Mouse (Mus musculus): ENCODE results near the gene Ift20. TPM values are rescaled to one million over a fixed set of nuclear protein-coding genes. Genes with fewer than 3 reads are reported as not detected.
"Not testable (repeated sequence)": the region's sequence is repeated elsewhere in the genome, so short reads cannot be mapped to it uniquely, and the experiment has no call there.

Ift20 gene
- polyA plus RNA-seq, 1 experiment from 2014 or later = 118 TPM

- Histone ChIP-seq H3K4me3 (ENCODE audit: low read depth, low read length) (no peak overlapping the region), H3K36me3 (ENCODE audit: control insufficient read depth, insufficient read depth, low read length) (peaks cover 52% of the 10 kb centered on the region), H3K27me3 (replicated peaks; ENCODE audit: control insufficient read depth, insufficient read depth, low read length) (no peaks in the 10 kb centered on the region), H3K9ac (ENCODE audit: low read length) (no peak overlapping the region), H3K27ac (ENCODE audit: low read depth, low read length) (no peak overlapping the region), H3K9me3 (replicated peaks; ENCODE audit: control insufficient read depth, low read length) (no peaks in the 10 kb centered on the region), H3K4me2 (ENCODE audit: low read length) (no peak overlapping the region), H3K4me1 (ENCODE audit: control insufficient read depth, insufficient read depth, low read length) (no peaks in the 10 kb centered on the region)
- DNase-seq (ENCODE audit: low spot score) (no peak), ATAC-seq (no peak)
- WGBS = 88% methylated on average over 10 of the region's 10 CpGs
Measured at GRCm38 (mm10) chr11:78568827-78569226, 32.7 kb downstream of the Ift20 start.

DNA sequence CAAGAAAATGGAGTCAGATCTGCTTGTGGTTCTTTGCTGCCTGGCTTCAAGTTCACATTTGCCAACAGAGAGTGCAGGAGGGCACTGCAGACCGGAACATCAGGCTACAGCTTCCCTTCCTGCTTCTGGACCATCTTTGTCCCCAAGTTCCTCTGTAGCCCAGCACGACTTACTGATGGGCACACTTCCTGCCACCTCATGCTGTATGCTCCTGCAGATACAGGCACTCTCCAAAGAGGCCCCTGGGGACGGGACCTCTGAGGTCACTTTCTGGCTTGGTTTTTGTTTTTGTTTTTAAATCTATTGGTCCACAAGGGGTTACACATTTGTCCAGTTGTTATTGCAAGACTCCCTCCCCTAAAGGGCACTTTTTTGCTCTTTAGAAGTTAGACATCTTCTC is 33.6 kb downstream of the Ift20 start:
- H3K4me3 ChIP-seq (ENCODE audit: low read depth, low read length) = no peak overlapping the region
- H3K36me3 ChIP-seq (ENCODE audit: control insufficient read depth, insufficient read depth, low read length) = peaks cover 56% of the 10 kb centered on the region
- no peaks in the 10 kb centered on the region for H3K9me3 ChIP-seq (replicated peaks; ENCODE audit: control insufficient read depth, low read length)
- DNase-seq (ENCODE audit: low spot score) = no peak
- no peak for ATAC-seq
- no peak overlapping the region for H3K9ac ChIP-seq (ENCODE audit: low read length)
- no peaks in the 10 kb centered on the region for H3K4me1 ChIP-seq (ENCODE audit: control insufficient read depth, insufficient read depth, low read length)
- 87% methylated on average over 3 of the region's 3 CpGs for WGBS
- H3K4me2 ChIP-seq (ENCODE audit: low read length) = no peak overlapping the region
- no peaks in the 10 kb centered on the region for H3K27me3 ChIP-seq (replicated peaks; ENCODE audit: control insufficient read depth, insufficient read depth, low read length)
- H3K27ac ChIP-seq (ENCODE audit: low read depth, low read length) = no peak overlapping the region

DNA sequence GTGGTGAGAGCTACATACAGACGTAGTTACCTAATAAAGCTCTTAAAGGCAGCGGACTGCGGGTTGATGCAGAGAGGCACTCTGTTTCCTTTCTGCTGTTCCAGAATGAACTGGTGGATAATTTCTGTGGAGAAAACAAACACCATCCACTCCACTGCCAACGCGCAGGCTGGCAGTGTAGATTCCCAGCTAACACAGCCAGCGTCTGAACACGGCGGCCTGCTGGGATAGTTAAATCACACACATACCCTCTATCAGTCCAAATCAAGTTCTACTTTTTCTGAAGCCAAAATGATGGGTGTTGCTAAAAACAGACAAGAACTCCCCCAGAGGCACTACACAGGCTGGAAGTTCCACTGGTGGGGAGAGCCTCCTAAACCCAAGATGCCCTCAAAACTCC is 35.3 kb downstream of the Ift20 start:
- H3K36me3 ChIP-seq (ENCODE audit: control insufficient read depth, insufficient read depth, low read length) = peaks cover 67% of the 10 kb centered on the region

GRCm38 (mm10) chr11:78571854-78572253 is 35.7 kb downstream of the Ift20 start:
- peaks cover 66% of the 10 kb centered on the region for H3K36me3 ChIP-seq (ENCODE audit: control insufficient read depth, insufficient read depth, low read length)
- 92% methylated on average over 6 of the region's 6 CpGs for WGBS
- H3K9ac ChIP-seq (ENCODE audit: low read length) = no peak overlapping the region

More for the DNA sequence above, 35.3 kb downstream of the Ift20 start:
- H3K9me3 ChIP-seq (replicated peaks; ENCODE audit: control insufficient read depth, low read length) = no peaks in the 10 kb centered on the region
- H3K27ac ChIP-seq (ENCODE audit: low read depth, low read length) = no peak overlapping the region
- no peak for ATAC-seq
- no peak overlapping the region for H3K4me3 ChIP-seq (ENCODE audit: low read depth, low read length)
- no peaks in the 10 kb centered on the region for H3K4me1 ChIP-seq (ENCODE audit: control insufficient read depth, insufficient read depth, low read length)
- WGBS = 93% methylated on average over 8 of the region's 8 CpGs
- DNase-seq (ENCODE audit: low spot score) = no peak
- no peaks in the 10 kb centered on the region for H3K27me3 ChIP-seq (replicated peaks; ENCODE audit: control insufficient read depth, insufficient read depth, low read length)
- H3K9ac ChIP-seq (ENCODE audit: low read length) = no peak overlapping the region
- H3K4me2 ChIP-seq (ENCODE audit: low read length) = no peak overlapping the region

DNA sequence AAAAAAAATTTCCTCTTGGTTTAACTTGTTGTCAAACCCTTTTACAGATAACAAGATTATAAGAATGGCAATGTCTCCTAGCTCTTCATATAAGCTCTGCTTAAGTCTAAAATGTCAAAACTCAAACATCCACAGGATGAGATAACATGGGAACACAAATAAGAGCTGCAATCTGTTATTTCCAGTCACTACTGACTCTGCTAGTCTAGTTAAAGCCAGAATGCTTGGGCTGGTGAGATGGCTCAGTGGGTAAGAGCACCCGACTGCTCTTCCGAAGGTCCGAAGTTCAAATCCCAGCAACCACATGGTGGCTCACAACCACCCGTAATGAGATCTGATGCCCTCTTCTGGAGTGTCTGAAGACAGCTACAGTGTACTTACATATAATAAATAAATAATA is 37.9 kb downstream of the Ift20 start:
- H3K4me2 ChIP-seq (ENCODE audit: low read length); H3K27ac ChIP-seq (ENCODE audit: low read depth, low read length); H3K27me3 ChIP-seq (replicated peaks; ENCODE audit: control insufficient read depth, insufficient read depth, low read length); H3K4me3 ChIP-seq (ENCODE audit: low read depth, low read length); ATAC-seq; DNase-seq (ENCODE audit: low spot score); H3K9me3 ChIP-seq (replicated peaks; ENCODE audit: control insufficient read depth, low read length); H3K4me1 ChIP-seq (ENCODE audit: control insufficient read depth, insufficient read depth, low read length); H3K9ac ChIP-seq (ENCODE audit: low read length): not testable (repeated sequence)
- 93% methylated on average over 3 of the region's 4 CpGs for WGBS
- peaks cover 66% of the 10 kb centered on the region for H3K36me3 ChIP-seq (ENCODE audit: control insufficient read depth, insufficient read depth, low read length)

More at GRCm38 (mm10) chr11:78571854-78572253, 35.7 kb downstream of the Ift20 start:
- Histone ChIP-seq H3K9me3 (replicated peaks; ENCODE audit: control insufficient read depth, low read length) (no peaks in the 10 kb centered on the region), H3K4me1 (ENCODE audit: control insufficient read depth, insufficient read depth, low read length) (no peaks in the 10 kb centered on the region), H3K4me3 (ENCODE audit: low read depth, low read length) (no peak overlapping the region), H3K27me3 (replicated peaks; ENCODE audit: control insufficient read depth, insufficient read depth, low read length) (no peaks in the 10 kb centered on the region), H3K27ac (ENCODE audit: low read depth, low read length) (no peak overlapping the region), H3K4me2 (ENCODE audit: low read length) (no peak overlapping the region)
- no peak for ATAC-seq
- no peak for DNase-seq (ENCODE audit: low spot score)

DNA sequence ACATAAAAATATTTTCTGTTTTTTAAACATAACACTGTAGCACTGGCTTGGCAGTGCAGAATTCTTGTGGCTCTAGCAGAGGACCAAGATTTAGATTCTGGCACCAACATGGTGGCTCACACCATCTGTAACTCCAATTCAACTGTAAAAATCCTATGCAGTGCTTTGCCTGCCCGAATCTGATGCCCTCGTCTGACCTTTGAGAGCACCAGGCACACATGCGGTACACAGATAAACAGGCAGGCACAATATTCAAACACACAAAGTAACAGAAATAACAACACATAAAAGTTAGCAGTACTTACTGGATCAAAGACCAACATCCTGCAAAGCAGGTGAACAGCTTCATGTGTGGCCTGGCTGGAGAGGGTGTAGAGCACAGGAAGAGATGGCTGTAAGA is 38.4 kb downstream of the Ift20 start:
- H3K9ac ChIP-seq (ENCODE audit: low read length) = no peak overlapping the region
- no peaks in the 10 kb centered on the region for H3K27me3 ChIP-seq (replicated peaks; ENCODE audit: control insufficient read depth, insufficient read depth, low read length)
- H3K36me3 ChIP-seq (ENCODE audit: control insufficient read depth, insufficient read depth, low read length) = peaks cover 63% of the 10 kb centered on the region
- no peak overlapping the region for H3K4me3 ChIP-seq (ENCODE audit: low read depth, low read length)
- no peak overlapping the region for H3K27ac ChIP-seq (ENCODE audit: low read depth, low read length)
- WGBS = 95% methylated on average over 3 of the region's 3 CpGs
- DNase-seq (ENCODE audit: low spot score) (no peak), ATAC-seq (no peak)
- H3K9me3 ChIP-seq (replicated peaks; ENCODE audit: control insufficient read depth, low read length) = no peaks in the 10 kb centered on the region
- no peaks in the 10 kb centered on the region for H3K4me1 ChIP-seq (ENCODE audit: control insufficient read depth, insufficient read depth, low read length)
- H3K4me2 ChIP-seq (ENCODE audit: low read length) = no peak overlapping the region

DNA sequence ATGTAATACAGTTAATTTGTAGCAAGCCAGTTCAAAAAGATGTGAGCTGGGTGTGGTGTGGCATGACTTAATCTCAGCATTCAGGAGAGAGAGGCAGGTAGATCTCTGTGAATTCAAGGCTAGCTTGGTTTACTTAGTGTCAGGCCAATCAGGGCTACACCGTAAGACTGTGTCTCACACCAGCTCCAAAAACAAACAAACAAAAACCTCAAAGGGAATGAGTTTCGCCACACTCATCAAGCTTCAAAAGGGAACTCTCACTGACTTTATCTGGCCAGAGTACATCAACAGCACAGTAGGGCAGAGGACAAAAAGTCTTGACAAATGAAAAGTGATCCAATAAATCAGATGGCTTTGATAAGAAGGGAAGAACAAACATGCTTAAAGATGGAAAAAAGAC is 38.8 kb downstream of the Ift20 start:
- ATAC-seq = no peak
- H3K27ac ChIP-seq (ENCODE audit: low read depth, low read length) = no peak overlapping the region
- no peaks in the 10 kb centered on the region for H3K4me1 ChIP-seq (ENCODE audit: control insufficient read depth, insufficient read depth, low read length)
- no peak overlapping the region for H3K4me2 ChIP-seq (ENCODE audit: low read length)
- no peaks in the 10 kb centered on the region for H3K9me3 ChIP-seq (replicated peaks; ENCODE audit: control insufficient read depth, low read length)
- H3K27me3 ChIP-seq (replicated peaks; ENCODE audit: control insufficient read depth, insufficient read depth, low read length) = no peaks in the 10 kb centered on the region
- H3K4me3 ChIP-seq (ENCODE audit: low read depth, low read length) = no peak overlapping the region
- H3K36me3 ChIP-seq (ENCODE audit: control insufficient read depth, insufficient read depth, low read length) = peaks cover 59% of the 10 kb centered on the region
- 95% methylated on average over 2 of the region's 2 CpGs for WGBS
- no peak for DNase-seq (ENCODE audit: low spot score)
- no peak overlapping the region for H3K9ac ChIP-seq (ENCODE audit: low read length)

GRCm38 (mm10) chr11:78582848-78583247 is 46.7 kb downstream of the Ift20 start:
- no peak for DNase-seq (ENCODE audit: low spot score)
- no peak overlapping the region for H3K4me2 ChIP-seq (ENCODE audit: low read length)
- no peak overlapping the region for H3K27ac ChIP-seq (ENCODE audit: low read depth, low read length)
- peaks cover 41% of the 10 kb centered on the region for H3K36me3 ChIP-seq (ENCODE audit: control insufficient read depth, insufficient read depth, low read length)
- ATAC-seq = no peak
- H3K4me1 ChIP-seq (ENCODE audit: control insufficient read depth, insufficient read depth, low read length) = no peaks in the 10 kb centered on the region
- H3K4me3 ChIP-seq (ENCODE audit: low read depth, low read length) = no peak overlapping the region
- H3K27me3 ChIP-seq (replicated peaks; ENCODE audit: control insufficient read depth, insufficient read depth, low read length) = no peaks in the 10 kb centered on the region
- 91% methylated on average over 6 of the region's 6 CpGs for WGBS
- peaks cover 4% of the 10 kb centered on the region; the same call in 1 of the 2 replicates for H3K9me3 ChIP-seq (replicated peaks; ENCODE audit: control insufficient read depth, low read length)
- no peak overlapping the region for H3K9ac ChIP-seq (ENCODE audit: low read length)

- ATAC-seq (no peak), DNase-seq (ENCODE audit: low spot score) (no peak)
- Histone ChIP-seq H3K27me3 (replicated peaks; ENCODE audit: control insufficient read depth, insufficient read depth, low read length) (no peaks in the 10 kb centered on the region), H3K27ac (ENCODE audit: low read depth, low read length) (no peak overlapping the region), H3K4me1 (ENCODE audit: control insufficient read depth, insufficient read depth, low read length) (no peaks in the 10 kb centered on the region), H3K9me3 (replicated peaks; ENCODE audit: control insufficient read depth, low read length) (peaks cover 4% of the 10 kb centered on the region; the same call in 1 of the 2 replicates), H3K4me3 (ENCODE audit: low read depth, low read length) (no peak overlapping the region), H3K36me3 (ENCODE audit: control insufficient read depth, insufficient read depth, low read length) (peaks cover 30% of the 10 kb centered on the region), H3K4me2 (ENCODE audit: low read length) (no peak overlapping the region), H3K9ac (ENCODE audit: low read length) (no peak overlapping the region)
Measured at GRCm38 (mm10) chr11:78586099-78586498, 49.9 kb downstream of the Ift20 start.
